Mouse (Mus musculus): Measurements from ENCODE around the gene Slc5a11. TPM values are rescaled to one million over a fixed set of nuclear protein-coding genes. Genes with fewer than 3 reads are reported as not detected.

The Slc5a11 gene
- polyA plus RNA-seq, 2 experiments, result 0.17 to 0.25 TPM

DNA sequence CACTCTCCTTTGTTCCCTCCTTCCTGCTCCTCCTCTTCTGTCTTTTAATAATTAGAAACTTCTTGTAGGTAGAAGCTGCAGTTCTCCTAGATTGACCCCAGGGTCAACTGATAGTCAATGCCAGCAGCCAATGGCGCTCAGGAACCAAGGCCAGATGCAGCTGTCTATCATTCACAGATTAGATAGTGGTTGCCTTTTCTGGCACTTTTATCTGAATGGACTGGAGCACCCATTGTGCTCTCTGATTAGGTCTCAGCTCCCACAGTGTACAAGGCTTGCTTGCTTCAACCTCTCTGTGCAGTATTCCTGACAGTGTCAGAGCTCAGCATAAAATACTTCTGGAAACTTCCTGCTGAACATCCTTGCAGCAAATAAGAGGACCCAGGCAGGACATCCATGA lies 30.3 kb downstream of the Slc5a11 start:
- 27% methylated on average over 1 of the region's 1 CpGs for WGBS (ENCODE audit: insufficient replicate concordance)
- no peak overlapping the region for H3K9ac ChIP-seq (replicated peaks)
- H3K27me3 ChIP-seq (ENCODE audit: control insufficient read depth, insufficient read depth, low read length), result no peaks in the 10 kb centered on the region
- peak; percentile 27; the same call in 1 of the 2 replicates for TF ChIP-seq EP300 (IDR thresholded peaks at IDR 0.05; ENCODE audit: low read depth)
- no peak for TF ChIP-seq CTCF (IDR thresholded peaks at IDR 0.05; ENCODE audit: low read depth)
- no peak for DNase-seq (ENCODE audit: low read depth in 3 of 3, low spot score in 3 of 3)
- H3K4me3 ChIP-seq (ENCODE audit: insufficient read depth in 1 of 2, low read depth in 2 of 2, low read length in 2 of 2), result no peak overlapping the region
- peaks cover 0 to 16% of the 10 kb centered on the region in 2 experiments; a peak in 2 of 4 replicates for H3K4me1 ChIP-seq (replicated peaks; ENCODE audit: control insufficient read depth in 2 of 2, insufficient read depth in 2 of 2, low read length in 1 of 2)
- ATAC-seq (ENCODE audit: insufficient read depth), result peak; percentile 69
- no peak overlapping the region for H3K27ac ChIP-seq
- H3K36me3 ChIP-seq (replicated peaks; ENCODE audit: control insufficient read depth, insufficient read depth, low read depth), result no peaks in the 10 kb centered on the region
- H3K9me3 ChIP-seq (ENCODE audit: control insufficient read depth, low read length), result no peaks in the 10 kb centered on the region
- no peak overlapping the region for H3K4me2 ChIP-seq (ENCODE audit: low read depth)

DNA sequence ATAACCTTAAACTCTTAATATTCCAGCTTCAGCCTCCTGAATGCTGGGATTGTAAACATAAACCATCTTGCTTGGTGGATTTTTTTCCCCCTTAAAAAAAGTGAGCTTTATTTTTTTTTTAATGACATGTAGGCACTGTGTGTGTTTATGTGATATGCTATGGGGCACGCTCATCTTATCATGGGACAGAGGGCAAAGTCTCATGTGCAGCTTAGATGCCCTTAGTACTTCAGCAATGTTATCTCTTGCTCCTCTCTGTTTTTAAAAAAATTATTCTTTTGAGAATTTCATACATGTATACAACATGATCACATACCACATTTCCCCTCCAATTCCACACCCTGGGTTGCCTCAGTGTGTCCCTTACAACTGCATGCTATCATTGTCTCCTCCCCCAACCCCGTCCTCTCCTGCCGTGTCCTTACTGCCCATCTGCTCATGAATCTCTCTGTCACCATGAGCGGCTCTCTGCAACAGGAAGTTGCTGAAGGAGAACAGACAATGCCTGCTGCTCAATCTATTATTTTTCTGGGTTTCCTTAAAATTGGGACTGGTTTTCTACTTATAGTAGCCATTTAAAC lies 32.0 kb downstream of the Slc5a11 start:
- Histone ChIP-seq H3K4me3 (ENCODE audit: insufficient read depth in 1 of 2, low read depth in 2 of 2, low read length in 2 of 2) (no peak overlapping the region), H3K27me3 (ENCODE audit: control insufficient read depth, insufficient read depth, low read length) (no peaks in the 10 kb centered on the region), H3K36me3 (replicated peaks; ENCODE audit: control insufficient read depth, insufficient read depth, low read depth) (no peaks in the 10 kb centered on the region), H3K27ac (no peak overlapping the region), H3K4me1 (replicated peaks; ENCODE audit: control insufficient read depth in 2 of 2, insufficient read depth in 2 of 2, low read length in 1 of 2) (peaks cover 0 to 16% of the 10 kb centered on the region in 2 experiments; a peak in 2 of 4 replicates), H3K4me2 (ENCODE audit: low read depth) (no peak overlapping the region), H3K9ac (replicated peaks) (no peak overlapping the region), H3K9me3 (ENCODE audit: control insufficient read depth, low read length) (no peaks in the 10 kb centered on the region)
- 12% methylated on average over 4 of the region's 4 CpGs for WGBS (ENCODE audit: insufficient replicate concordance)
- no peak for TF ChIP-seq CTCF (IDR thresholded peaks at IDR 0.05; ENCODE audit: low read depth)
- peak; percentile 31 for TF ChIP-seq EP300 (IDR thresholded peaks at IDR 0.05; ENCODE audit: low read depth)
- peak; percentile 71; the same call in 1 of the 2 replicates for ATAC-seq (ENCODE audit: insufficient read depth)
- no peak for DNase-seq (ENCODE audit: low read depth in 3 of 3, low spot score in 3 of 3)

DNA sequence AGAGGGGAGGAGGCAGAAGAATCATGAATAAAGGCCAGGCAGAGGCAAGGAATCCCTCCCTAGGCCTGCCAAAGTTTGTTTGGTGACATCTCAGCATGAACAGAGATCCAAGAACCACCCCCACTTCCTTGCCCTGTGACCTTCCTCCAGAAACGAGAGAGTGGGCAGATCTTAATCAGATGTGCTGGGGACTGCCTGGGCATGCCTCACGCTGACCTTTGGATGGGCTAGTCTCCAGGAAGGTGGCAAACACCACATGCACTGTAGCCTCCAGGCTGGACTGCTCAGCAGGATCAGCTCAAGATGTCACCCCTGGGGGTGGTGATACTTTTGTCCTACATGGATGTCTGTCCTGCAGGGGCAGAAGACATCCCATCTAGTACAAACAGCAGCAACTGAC lies 33.6 kb downstream of the Slc5a11 start:
- H3K27me3 ChIP-seq (ENCODE audit: control insufficient read depth, insufficient read depth, low read length), result no peaks in the 10 kb centered on the region
- H3K36me3 ChIP-seq (replicated peaks; ENCODE audit: control insufficient read depth, insufficient read depth, low read depth), result no peaks in the 10 kb centered on the region
- no peak overlapping the region for H3K4me3 ChIP-seq (ENCODE audit: insufficient read depth in 1 of 2, low read depth in 2 of 2, low read length in 2 of 2)
- DNase-seq (ENCODE audit: low read depth in 3 of 3, low spot score in 3 of 3) (no peak), ATAC-seq (ENCODE audit: insufficient read depth) (no peak)
- no peak overlapping the region for H3K9ac ChIP-seq (replicated peaks)
- H3K9me3 ChIP-seq (ENCODE audit: control insufficient read depth, low read length), result no peaks in the 10 kb centered on the region
- H3K4me1 ChIP-seq (replicated peaks; ENCODE audit: control insufficient read depth in 2 of 2, insufficient read depth in 2 of 2, low read length in 1 of 2), result peaks cover 0 to 16% of the 10 kb centered on the region in 2 experiments; a peak in 2 of 4 replicates
- TF ChIP-seq CTCF (IDR thresholded peaks at IDR 0.05; ENCODE audit: low read depth), result no peak
- TF ChIP-seq EP300 (IDR thresholded peaks at IDR 0.05; ENCODE audit: low read depth), result no peak
- no peak overlapping the region for H3K27ac ChIP-seq
- WGBS (ENCODE audit: insufficient replicate concordance), result 28% methylated on average over 2 of the region's 2 CpGs
- H3K4me2 ChIP-seq (ENCODE audit: low read depth), result no peak overlapping the region

DNA sequence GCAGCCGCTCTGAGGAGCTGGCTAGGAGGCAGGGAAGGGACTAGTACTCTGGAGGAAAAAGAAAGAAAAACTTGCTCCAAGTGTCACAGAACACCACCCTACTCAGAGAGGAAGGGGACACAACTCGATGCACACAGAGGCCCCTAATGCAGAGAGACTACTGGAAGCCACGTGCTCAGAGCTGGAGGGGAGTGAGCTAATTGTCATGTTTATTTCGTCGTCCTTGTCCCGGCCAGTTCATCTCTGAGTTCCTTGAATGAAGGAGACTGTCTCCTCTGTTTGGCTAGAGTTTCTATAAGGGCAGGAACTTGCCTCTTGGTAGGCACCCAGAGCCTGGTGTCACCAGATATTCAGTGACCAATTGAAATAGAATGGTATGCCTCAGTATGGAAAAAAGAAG lies 36.8 kb downstream of the Slc5a11 start:
- Histone ChIP-seq H3K27ac (no peak overlapping the region), H3K4me2 (ENCODE audit: low read depth) (no peak overlapping the region), H3K36me3 (replicated peaks; ENCODE audit: control insufficient read depth, insufficient read depth, low read depth) (no peaks in the 10 kb centered on the region), H3K4me1 (replicated peaks; ENCODE audit: control insufficient read depth in 2 of 2, insufficient read depth in 2 of 2, low read length in 1 of 2) (0 out of 4 replicates have a peak, but pooled peaks cover 0 to 3% of the 10 kb centered on the region in 2 experiments), H3K27me3 (ENCODE audit: control insufficient read depth, insufficient read depth, low read length) (no peaks in the 10 kb centered on the region), H3K4me3 (ENCODE audit: insufficient read depth in 1 of 2, low read depth in 2 of 2, low read length in 2 of 2) (no peak overlapping the region), H3K9ac (replicated peaks) (no peak overlapping the region), H3K9me3 (ENCODE audit: control insufficient read depth, low read length) (no peaks in the 10 kb centered on the region)
- DNase-seq (ENCODE audit: low read depth in 3 of 3, low spot score in 3 of 3) (no peak), ATAC-seq (ENCODE audit: insufficient read depth) (no peak)
- 61% methylated on average over 6 of the region's 6 CpGs for WGBS (ENCODE audit: insufficient replicate concordance)
- TF ChIP-seq EP300 (IDR thresholded peaks at IDR 0.05; ENCODE audit: low read depth) (no peak), CTCF (IDR thresholded peaks at IDR 0.05; ENCODE audit: low read depth) (no peak)

DNA sequence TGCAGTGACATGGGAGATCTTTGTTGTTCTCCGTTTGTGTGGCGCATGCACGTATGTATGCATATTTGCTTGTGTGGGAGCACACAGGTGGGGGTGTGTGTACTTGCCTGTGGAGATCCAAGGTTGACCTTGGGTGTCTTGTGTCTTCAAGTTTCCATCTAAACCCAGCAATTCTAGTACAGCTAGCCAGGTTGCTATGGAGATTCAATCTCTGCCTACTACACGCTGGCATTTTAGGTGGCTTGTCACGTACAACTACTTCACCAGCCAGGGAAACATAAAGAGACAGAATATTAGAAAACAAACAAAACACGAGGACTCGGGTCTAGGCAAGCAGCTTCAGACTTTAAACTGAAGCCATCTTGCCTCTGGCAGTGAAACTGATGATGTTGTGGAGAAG lies 38.8 kb downstream of the Slc5a11 start:
- 79% methylated on average over 7 of the region's 7 CpGs for WGBS (ENCODE audit: insufficient replicate concordance)
- H3K27ac ChIP-seq, result no peak overlapping the region
- ATAC-seq (ENCODE audit: insufficient read depth) (no peak), DNase-seq (ENCODE audit: low read depth in 3 of 3, low spot score in 3 of 3) (no peak)
- TF ChIP-seq CTCF (IDR thresholded peaks at IDR 0.05; ENCODE audit: low read depth), result no peak
- TF ChIP-seq EP300 (IDR thresholded peaks at IDR 0.05; ENCODE audit: low read depth), result no peak
- no peaks in the 10 kb centered on the region for H3K4me1 ChIP-seq (replicated peaks; ENCODE audit: control insufficient read depth in 2 of 2, insufficient read depth in 2 of 2, low read length in 1 of 2)
- H3K4me3 ChIP-seq (ENCODE audit: insufficient read depth in 1 of 2, low read depth in 2 of 2, low read length in 2 of 2), result no peak overlapping the region
- H3K27me3 ChIP-seq (ENCODE audit: control insufficient read depth, insufficient read depth, low read length), result no peaks in the 10 kb centered on the region
- no peak overlapping the region for H3K9ac ChIP-seq (replicated peaks)
- H3K9me3 ChIP-seq (ENCODE audit: control insufficient read depth, low read length), result no peaks in the 10 kb centered on the region
- no peak overlapping the region for H3K4me2 ChIP-seq (ENCODE audit: low read depth)
- H3K36me3 ChIP-seq (replicated peaks; ENCODE audit: control insufficient read depth, insufficient read depth, low read depth), result no peaks in the 10 kb centered on the region

Measured in liver, embryonic 14.5 days (tissue).